Mouse (Mus musculus) embryonic fibroblast, embryonic 13.5 days (primary cell): Measurements from ENCODE around the gene Tuba1c. TPM values are rescaled to one million over a fixed set of nuclear protein-coding genes. Genes with fewer than 3 reads are reported as not detected.

ENCODE experiments used
- H3K27ac ChIP-seq: 2 replicates; pipeline ENCODE4 v1.5.1; 2012; ENCODE audit warnings: low read length, control low read depth, inconsistent platforms; ENCODE audit not compliant: insufficient read depth
- H3K4me1 ChIP-seq: 2 replicates; pipeline ENCODE4 v1.6.1; 2011; ENCODE audit warnings: low read length; ENCODE audit not compliant: control insufficient read depth, insufficient read depth
- H3K4me3 ChIP-seq: 2 replicates; pipeline ENCODE4 v1.5.1; 2011; ENCODE audit warnings: mild to moderate bottlenecking, control low read depth, low read length; ENCODE audit not compliant: insufficient read depth
- CTCF ChIP-seq: IDR thresholded peaks from 2 replicates; pipeline ENCODE4 v1.5.1; 2011; ENCODE audit warnings: mild to moderate bottlenecking, control low read depth, low read length, moderate library complexity, borderline replicate concordance; ENCODE audit not compliant: insufficient read depth
- POLR2A ChIP-seq: IDR thresholded peaks from 2 replicates; pipeline ENCODE4 v1.6.1; 2011; ENCODE audit warnings: low read depth, mild to moderate bottlenecking, control low read depth, low read length, moderate library complexity
- polyA plus RNA-seq: library from polyadenylated mRNA; stranded (reverse); fragments of >200 nt; gene quantifications from 2 replicates; pipeline ENCODE4 v1.2.4, GENCODE M21; 2011; ENCODE audit warnings: low read depth; ENCODE audit not compliant: missing spikeins, insufficient read length

Gene Tuba1c
- polyA plus RNA-seq, 1 experiment, result 171 TPM

- peaks cover 18% of the 10 kb centered on the region for H3K4me1 ChIP-seq
- no peak overlapping the region for H3K4me3 ChIP-seq
- H3K27ac ChIP-seq, result peak overlapping the region; percentile 91
- TF ChIP-seq POLR2A (no peak), CTCF (no peak)
Observed at GRCm38 (mm10) chr15:98987661-98988181, 42.0 kb upstream of the Tuba1c start.

- H3K4me1 ChIP-seq, result peaks cover 18% of the 10 kb centered on the region
- no peak overlapping the region for H3K27ac ChIP-seq
- H3K4me3 ChIP-seq, result no peak overlapping the region
- TF ChIP-seq POLR2A (no peak), CTCF (no peak)
Observed at GRCm38 (mm10) chr15:98988787-98989186, 40.9 kb upstream of the Tuba1c start.

GRCm38 (mm10) chr15:98989701-98990430 is 39.8 kb upstream of the Tuba1c start:
- no peak overlapping the region for H3K27ac ChIP-seq
- peaks cover 18% of the 10 kb centered on the region for H3K4me1 ChIP-seq
- TF ChIP-seq CTCF (no peak), POLR2A (no peak)

GRCm38 (mm10) chr15:98990669-98991539 is 38.8 kb upstream of the Tuba1c start:
- H3K27ac ChIP-seq, result no peak overlapping the region
- H3K4me1 ChIP-seq, result peaks cover 18% of the 10 kb centered on the region
- TF ChIP-seq POLR2A (no peak), CTCF (no peak)
- no peak overlapping the region for H3K4me3 ChIP-seq

More at GRCm38 (mm10) chr15:98989701-98990430, 39.8 kb upstream of the Tuba1c start:
- no peak overlapping the region for H3K4me3 ChIP-seq

GRCm38 (mm10) chr15:98991540-98992050 is 38.1 kb upstream of the Tuba1c start:
- H3K4me1 ChIP-seq, result peaks cover 18% of the 10 kb centered on the region

GRCm38 (mm10) chr15:98992086-98992912 is 37.4 kb upstream of the Tuba1c start:
- no peak for TF ChIP-seq CTCF
- TF ChIP-seq POLR2A, result peak; percentile 49; the same call in 1 of the 2 replicates
- peak overlapping the region; percentile 81 for H3K27ac ChIP-seq
- H3K4me1 ChIP-seq, result peaks cover 13% of the 10 kb centered on the region
- H3K4me3 ChIP-seq, result no peak overlapping the region

More at GRCm38 (mm10) chr15:98991540-98992050, 38.1 kb upstream of the Tuba1c start:
- TF ChIP-seq POLR2A (0 out of 2 replicates have a peak, but pooled peaks have one; percentile 9), CTCF (no peak)
- H3K4me3 ChIP-seq, result no peak overlapping the region
- no peak overlapping the region for H3K27ac ChIP-seq

- TF ChIP-seq CTCF (peak; percentile 86), POLR2A (peak; percentile 67; the same call in 1 of the 2 replicates)
- H3K27ac ChIP-seq, result peak overlapping the region; percentile 83
- peak overlapping the region; percentile 28; the same call in 1 of the 2 replicates for H3K4me3 ChIP-seq
- peaks cover 9% of the 10 kb centered on the region; the same call in 1 of the 2 replicates for H3K4me1 ChIP-seq
Observed at GRCm38 (mm10) chr15:98993093-98993793, 36.4 kb upstream of the Tuba1c start.

GRCm38 (mm10) chr15:98993865-98994264 is 35.8 kb upstream of the Tuba1c start:
- no peak for TF ChIP-seq POLR2A
- peak; percentile 71 for TF ChIP-seq CTCF
- H3K4me1 ChIP-seq, result peaks cover 9% of the 10 kb centered on the region; the same call in 1 of the 2 replicates
- H3K27ac ChIP-seq, result no peak overlapping the region
- no peak overlapping the region for H3K4me3 ChIP-seq
